Mouse (Mus musculus) lung, embryonic 16.5 days (tissue): ENCODE results near the gene Tacc2. TPM values are rescaled to one million over a fixed set of nuclear protein-coding genes. Genes with fewer than 3 reads are reported as not detected.

ENCODE experiments used
- ATAC-seq: fragments of 200-750 bp; cut with Nextera tagmentation; 2 replicates; pipeline ENCODE4 v1.8.0; 2017; ENCODE audit warnings: low read depth, mild to moderate bottlenecking, moderate library complexity
- H3K27ac ChIP-seq: fragments of 300-500 bp; sonication (generic); 2 replicates; pipeline ENCODE4 v1.5.1; 2014; ENCODE audit warnings: mild to moderate bottlenecking, control low read depth, low read length
- H3K27me3 ChIP-seq: fragments of 300-500 bp; sonication (generic); 2 replicates; pipeline ENCODE4 v1.6.1; 2014; ENCODE audit warnings: low read depth, low read length, mixed read lengths; ENCODE audit not compliant: control insufficient read depth, insufficient read depth
- H3K36me3 ChIP-seq: fragments of 300-500 bp; sonication (generic); 2 replicates; pipeline ENCODE4 v1.6.1; 2014; ENCODE audit warnings: low read length; ENCODE audit not compliant: control insufficient read depth, insufficient read depth
- H3K4me1 ChIP-seq: fragments of 300-500 bp; sonication (generic); replicated peaks from 2 replicates; pipeline ENCODE4 v1.6.1; 2014; ENCODE audit warnings: low read length, mixed read lengths; ENCODE audit not compliant: control insufficient read depth, insufficient read depth
- H3K4me2 ChIP-seq: fragments of 300-500 bp; sonication (generic); 2 replicates; pipeline ENCODE4 v1.6.1; 2014; ENCODE audit warnings: low read depth, low read length, control low read depth
- H3K4me3 ChIP-seq: fragments of 300-500 bp; sonication (generic); 2 replicates; pipeline ENCODE4 v1.5.1; 2014; ENCODE audit warnings: mild to moderate bottlenecking, low read length, control low read depth
- H3K9ac ChIP-seq: fragments of 300-500 bp; sonication (generic); 2 replicates; pipeline ENCODE4 v1.6.1; 2014; ENCODE audit warnings: low read length, control low read depth
- H3K9me3 ChIP-seq: fragments of 300-500 bp; sonication (generic); 2 replicates; pipeline ENCODE4 v1.6.1; 2016; ENCODE audit warnings: low read length; ENCODE audit not compliant: control insufficient read depth
- WGBS: fragments of 180-500 bp; shearing (Covaris S2); extraction: QIAGEN DNeasy Blood & Tissue Kit; methylation state at CpG from one replicate; pipeline ENCODE4 v1.1.7; 2014; 5-methylcytosine and 5-hydroxymethylcytosine counted together
- polyA plus RNA-seq: library from polyadenylated mRNA; unstranded; fragments of >200 nt; fragmentation: Nextera tagmentation; extraction: Ambion mirVana; gene quantifications from 2 replicates; pipeline ENCODE4 v1.2.1, GENCODE M21; 2015

Gene Tacc2
- polyA plus RNA-seq, 1 experiment from 2014 or later = 21.7 TPM

DNA sequence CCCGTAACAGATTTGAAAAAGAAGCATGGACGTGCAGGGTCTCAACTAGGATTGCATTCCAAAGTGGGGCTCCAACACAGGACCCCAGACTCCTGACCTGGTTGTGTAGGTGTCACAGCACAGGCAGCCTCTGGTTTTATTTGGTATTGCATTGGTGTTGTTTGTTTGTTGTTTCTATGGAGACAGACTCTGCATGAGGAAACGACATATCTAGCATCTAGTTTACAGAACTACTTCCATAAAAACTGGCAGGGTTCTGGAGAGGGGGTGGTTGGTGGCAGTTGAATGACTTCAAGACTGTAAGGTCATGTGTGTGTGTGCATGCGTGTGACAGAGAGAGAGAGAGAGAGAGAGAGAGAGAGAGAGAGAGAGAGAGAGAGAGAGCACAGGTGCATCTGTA is 70.8 kb downstream of the Tacc2 start:
- Histone ChIP-seq H3K27ac (no peak overlapping the region), H3K4me3 (no peak overlapping the region), H3K4me2 (peak overlapping the region; percentile 68; the same call in 1 of the 2 replicates), H3K9me3 (no peaks in the 10 kb centered on the region), H3K4me1 (peaks cover 31% of the 10 kb centered on the region), H3K9ac (no peak overlapping the region), H3K27me3 (no peaks in the 10 kb centered on the region), H3K36me3 (no peaks in the 10 kb centered on the region)
- ATAC-seq = no peak
- WGBS = 65% methylated on average over 4 of the region's 4 CpGs

DNA sequence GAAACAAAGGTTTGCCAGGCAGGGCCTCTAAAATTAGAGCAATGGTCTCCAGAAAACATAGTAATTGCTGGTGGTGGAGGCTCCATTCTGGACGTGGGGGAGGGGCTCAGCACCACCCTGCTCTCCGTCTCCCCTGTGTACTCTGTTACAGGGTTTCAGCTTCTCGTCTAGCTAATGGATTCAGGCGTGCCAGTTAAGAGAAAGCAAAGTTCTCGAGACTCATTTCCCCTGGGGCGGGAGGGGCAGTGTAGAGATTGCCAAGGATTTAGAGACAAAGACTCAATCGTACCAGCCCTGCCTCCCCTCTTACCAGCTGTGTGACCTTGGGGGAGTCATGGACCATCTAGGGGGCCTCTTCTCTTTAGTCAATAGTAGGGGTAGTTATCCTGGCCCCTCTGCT is 72.0 kb downstream of the Tacc2 start:
- no peak overlapping the region for H3K27ac ChIP-seq

DNA sequence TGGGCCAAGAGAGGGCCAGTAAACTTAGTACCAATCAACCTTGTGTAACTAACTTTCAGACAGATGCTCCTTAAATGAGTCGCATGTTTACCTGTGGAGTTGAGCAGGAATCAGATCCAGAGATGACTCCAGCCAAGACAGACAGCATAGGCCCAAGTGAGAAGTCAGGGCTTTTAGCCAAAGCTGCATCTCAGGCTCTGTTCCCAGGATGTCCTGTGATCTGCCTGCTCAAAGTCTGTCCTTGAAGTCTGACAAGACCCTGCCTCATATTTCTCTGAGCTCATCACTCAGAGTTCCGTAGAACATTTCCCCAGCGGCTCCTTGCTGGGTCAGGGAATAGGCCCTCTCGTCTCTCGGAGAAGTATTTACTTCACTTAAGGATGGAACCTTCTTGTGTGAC is 73.4 kb downstream of the Tacc2 start:
- Histone ChIP-seq H3K27ac (no peak overlapping the region), H3K4me2 (no peak overlapping the region), H3K9ac (no peak overlapping the region), H3K27me3 (no peaks in the 10 kb centered on the region), H3K36me3 (no peaks in the 10 kb centered on the region), H3K4me1 (peaks cover 52% of the 10 kb centered on the region), H3K9me3 (no peaks in the 10 kb centered on the region), H3K4me3 (no peak overlapping the region)
- no peak for ATAC-seq
- 67% methylated on average over 5 of the region's 5 CpGs for WGBS

More for the DNA sequence above, 72.0 kb downstream of the Tacc2 start:
- H3K4me3 ChIP-seq = no peak overlapping the region
- peak overlapping the region; percentile 36; the same call in 1 of the 2 replicates for H3K9ac ChIP-seq
- H3K27me3 ChIP-seq = no peaks in the 10 kb centered on the region
- H3K36me3 ChIP-seq = no peaks in the 10 kb centered on the region
- 38% methylated on average over 7 of the region's 7 CpGs for WGBS
- H3K4me2 ChIP-seq = no peak overlapping the region
- H3K9me3 ChIP-seq = no peaks in the 10 kb centered on the region
- H3K4me1 ChIP-seq = peaks cover 40% of the 10 kb centered on the region
- no peak for ATAC-seq

DNA sequence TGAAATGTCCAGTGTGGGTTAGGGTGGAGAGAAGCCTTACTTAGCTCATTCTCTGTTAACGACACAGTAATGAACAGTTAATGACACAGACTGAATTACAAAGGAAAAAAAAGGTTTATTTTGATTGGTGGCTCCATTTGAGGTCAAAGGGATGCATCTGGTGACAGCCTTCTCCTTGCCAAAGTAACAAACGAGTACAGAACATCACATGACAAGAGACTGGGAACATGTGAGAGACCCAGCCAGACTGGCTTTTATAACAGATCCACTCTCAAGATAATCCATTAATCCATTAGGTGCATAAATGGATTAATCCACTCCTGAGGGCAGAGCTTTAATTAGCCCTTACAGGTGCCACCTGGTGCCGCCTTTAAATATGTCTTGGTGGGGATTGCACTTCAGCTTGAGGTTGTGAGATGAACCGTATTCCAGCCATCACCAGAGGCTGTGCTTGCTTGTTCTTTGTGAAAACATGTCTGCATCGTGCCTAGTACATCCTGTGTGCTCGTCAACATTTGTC is 75.9 kb downstream of the Tacc2 start:
- H3K27ac ChIP-seq = no peak overlapping the region
- 74% methylated on average over 6 of the region's 6 CpGs for WGBS
- no peak for ATAC-seq

DNA sequence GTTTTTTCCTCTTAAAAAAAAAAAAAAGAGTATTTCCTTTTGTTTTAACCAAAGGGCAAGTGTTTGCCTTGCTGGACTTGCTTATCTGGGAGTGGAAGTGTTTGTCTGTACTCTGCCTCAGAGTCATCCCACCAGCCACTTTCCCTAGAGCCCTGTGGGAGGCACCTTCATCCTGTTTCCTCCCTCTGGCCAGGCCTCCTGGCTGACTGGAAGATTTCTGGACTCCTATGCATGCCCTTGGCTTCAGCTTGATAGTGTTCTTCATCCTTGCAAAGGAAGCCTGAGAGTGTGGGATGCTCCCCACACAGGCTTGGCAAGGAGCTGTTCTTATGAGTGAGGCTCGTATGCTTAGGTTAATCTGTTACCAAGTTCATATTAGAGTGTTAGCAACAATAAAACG is 77.3 kb downstream of the Tacc2 start:
- peak overlapping the region; percentile 13; the same call in 1 of the 2 replicates for H3K27ac ChIP-seq
- H3K4me3 ChIP-seq = no peak overlapping the region
- H3K4me1 ChIP-seq = peaks cover 28% of the 10 kb centered on the region
- ATAC-seq = peak; percentile 53; the same call in 1 of the 2 replicates
- 30% methylated on average over 2 of the region's 2 CpGs for WGBS
- H3K4me2 ChIP-seq = no peak overlapping the region
- H3K27me3 ChIP-seq = no peaks in the 10 kb centered on the region
- no peaks in the 10 kb centered on the region for H3K36me3 ChIP-seq
- H3K9me3 ChIP-seq = no peaks in the 10 kb centered on the region
- H3K9ac ChIP-seq = no peak overlapping the region; the same call in 1 of the 2 replicates

More for the DNA sequence above, 75.9 kb downstream of the Tacc2 start:
- peaks cover 42% of the 10 kb centered on the region for H3K4me1 ChIP-seq
- H3K9me3 ChIP-seq = no peaks in the 10 kb centered on the region
- no peaks in the 10 kb centered on the region for H3K36me3 ChIP-seq
- no peak overlapping the region for H3K4me3 ChIP-seq
- no peaks in the 10 kb centered on the region for H3K27me3 ChIP-seq
- no peak overlapping the region for H3K4me2 ChIP-seq
- no peak overlapping the region for H3K9ac ChIP-seq

DNA sequence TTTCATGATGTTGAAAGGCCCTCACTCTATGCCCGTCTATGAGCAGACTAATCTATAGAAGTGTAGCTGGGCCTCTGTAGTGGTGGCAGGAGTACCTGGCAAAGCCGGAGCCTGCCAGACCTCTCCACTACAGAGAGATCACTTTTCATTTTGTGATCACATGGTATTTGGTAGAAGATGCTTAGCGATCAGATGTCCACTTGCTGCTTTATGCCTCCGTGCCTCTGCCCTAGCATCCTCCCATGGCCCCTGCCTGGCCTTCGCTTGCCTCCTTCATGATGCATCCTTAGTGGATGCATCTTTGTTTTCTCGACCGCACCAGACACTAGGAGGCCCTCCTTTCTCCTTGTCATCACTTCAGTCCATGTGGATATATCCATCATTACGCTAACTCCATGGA is 79.7 kb downstream of the Tacc2 start:
- Histone ChIP-seq H3K36me3 (no peaks in the 10 kb centered on the region), H3K4me2 (no peak overlapping the region), H3K9me3 (no peaks in the 10 kb centered on the region), H3K4me1 (peaks cover 24% of the 10 kb centered on the region), H3K9ac (no peak overlapping the region), H3K4me3 (no peak overlapping the region), H3K27ac (no peak overlapping the region), H3K27me3 (no peaks in the 10 kb centered on the region)
- WGBS = 90% methylated on average over 8 of the region's 8 CpGs
- ATAC-seq = no peak

DNA sequence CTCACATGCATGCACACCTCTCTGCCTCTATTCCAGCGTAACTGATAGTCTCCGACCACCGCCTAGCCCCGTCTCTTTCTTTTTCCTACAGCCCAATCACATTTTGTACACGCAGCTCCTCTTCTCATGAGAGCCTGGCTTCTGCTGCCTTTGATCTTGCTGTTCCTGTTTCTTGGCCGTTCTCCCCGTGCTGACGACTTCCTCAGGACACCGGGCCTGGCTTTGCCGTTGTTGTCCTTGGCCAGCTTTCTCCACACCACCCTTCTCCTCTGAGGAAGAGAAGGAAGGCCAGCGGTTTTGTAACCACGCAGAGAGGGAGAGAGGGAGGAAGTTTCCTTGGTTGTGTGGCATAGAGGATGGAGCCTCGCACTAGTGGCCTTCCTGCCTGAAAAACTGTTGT is 80.5 kb downstream of the Tacc2 start:
- peaks cover 24% of the 10 kb centered on the region for H3K4me1 ChIP-seq
- H3K27me3 ChIP-seq = no peaks in the 10 kb centered on the region
- no peak for ATAC-seq
- no peak overlapping the region for H3K4me3 ChIP-seq
- no peak overlapping the region for H3K9ac ChIP-seq
- H3K9me3 ChIP-seq = no peaks in the 10 kb centered on the region
- no peaks in the 10 kb centered on the region for H3K36me3 ChIP-seq
- no peak overlapping the region for H3K27ac ChIP-seq
- 47% methylated on average over 13 of the region's 13 CpGs for whole genome bisulfite sequencing
- no peak overlapping the region for H3K4me2 ChIP-seq

DNA sequence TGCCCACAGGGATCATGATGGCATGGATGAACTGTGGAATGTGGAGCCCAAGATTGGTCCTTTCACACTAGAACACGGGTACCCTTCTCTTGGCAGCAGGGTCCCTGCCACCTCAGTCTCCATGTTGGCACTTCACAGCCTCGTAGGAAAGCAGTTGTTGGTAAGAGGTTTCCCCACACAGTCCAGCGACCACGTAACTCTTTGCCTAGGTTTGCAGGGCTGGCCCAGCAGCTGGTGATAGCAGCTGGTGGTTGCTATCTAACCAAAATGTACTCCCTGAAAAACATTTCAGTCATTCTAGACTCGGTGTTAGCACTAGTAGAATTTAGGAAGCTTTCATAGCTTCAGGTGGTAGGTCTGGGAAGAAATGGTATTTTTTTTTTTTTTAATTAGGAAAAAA is 81.9 kb downstream of the Tacc2 start:
- no peak overlapping the region for H3K27ac ChIP-seq
- ATAC-seq = no peak
- H3K4me1 ChIP-seq = peaks cover 14% of the 10 kb centered on the region
- no peak overlapping the region for H3K4me3 ChIP-seq
- no peak overlapping the region for H3K9ac ChIP-seq
- peaks cover 2% of the 10 kb centered on the region; the same call in 1 of the 2 replicates for H3K36me3 ChIP-seq
- no peaks in the 10 kb centered on the region for H3K27me3 ChIP-seq
- H3K4me2 ChIP-seq = no peak overlapping the region
- H3K9me3 ChIP-seq = no peaks in the 10 kb centered on the region
- 88% methylated on average over 5 of the region's 5 CpGs for WGBS

DNA sequence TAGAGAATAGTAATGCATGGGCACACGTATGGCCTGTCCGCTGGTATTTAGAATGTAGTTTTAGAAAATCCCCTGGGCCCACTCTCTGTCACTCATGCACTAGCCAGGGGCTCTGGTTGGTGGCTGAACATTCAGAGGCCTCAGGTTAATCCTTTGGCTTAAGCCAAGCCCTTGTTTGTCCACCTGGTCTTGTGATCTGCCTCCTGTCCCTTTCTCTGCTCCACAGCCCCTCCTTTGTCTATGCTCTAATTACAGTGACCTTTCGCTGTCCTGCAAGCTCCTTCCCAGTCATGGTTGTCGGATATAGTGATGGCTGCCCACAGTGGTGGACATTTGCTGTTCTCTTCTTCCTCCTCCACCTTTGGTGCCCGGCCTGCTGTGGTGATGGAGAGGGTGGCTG is 85.0 kb downstream of the Tacc2 start:
- no peak for ATAC-seq
- Histone ChIP-seq H3K4me2 (no peak overlapping the region), H3K27me3 (no peaks in the 10 kb centered on the region), H3K9ac (no peak overlapping the region), H3K9me3 (no peaks in the 10 kb centered on the region), H3K4me1 (no peaks in the 10 kb centered on the region), H3K4me3 (no peak overlapping the region), H3K27ac (no peak overlapping the region), H3K36me3 (peaks cover 2% of the 10 kb centered on the region; the same call in 1 of the 2 replicates)
- WGBS = 70% methylated on average over 5 of the region's 5 CpGs

DNA sequence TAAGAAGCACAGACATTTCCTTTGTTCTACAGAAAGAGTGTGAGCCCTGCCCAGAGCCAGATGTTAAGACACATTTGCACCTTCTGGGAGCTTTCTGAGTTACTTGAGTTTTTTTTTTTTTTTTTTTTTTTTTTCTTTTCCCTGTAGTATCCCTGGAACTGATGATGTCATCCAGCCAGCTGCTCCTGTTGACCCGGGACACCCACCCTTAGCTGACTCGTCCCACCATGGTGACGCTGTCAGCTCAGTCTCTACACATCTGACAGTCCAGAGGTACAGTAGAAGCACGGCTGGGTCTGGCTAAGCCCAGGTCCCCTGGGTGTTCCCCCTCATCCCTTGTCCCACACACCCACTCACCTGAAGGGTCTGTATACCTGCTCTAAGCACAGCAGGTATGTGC is 85.6 kb downstream of the Tacc2 start:
- Histone ChIP-seq H3K9ac (no peak overlapping the region), H3K9me3 (no peaks in the 10 kb centered on the region), H3K4me1 (no peaks in the 10 kb centered on the region), H3K4me3 (no peak overlapping the region), H3K36me3 (peaks cover 2% of the 10 kb centered on the region; the same call in 1 of the 2 replicates), H3K4me2 (no peak overlapping the region), H3K27ac (no peak overlapping the region), H3K27me3 (no peaks in the 10 kb centered on the region)
- ATAC-seq = no peak
- 48% methylated on average over 4 of the region's 4 CpGs for WGBS
